Mouse (Mus musculus): ENCODE measurements at regions not wholly inside any gene's neighbourhood (a gene's known extent, or its start where the extent isn't known, plus 50 kb on each side); places are given as distances from the start of the nearest gene placed in this dataset.

GRCm38 (mm10) chr8:114072330-114072729, 61.0 kb upstream of the Nudt7 start:
- TF ChIP-seq CTCF (conservative IDR thresholded peaks at IDR 0.05 in 1 of 2, IDR thresholded peaks at IDR 0.05 in 1 of 2; ENCODE audit: low read depth in 2 of 2, low read length in 2 of 2) (no peak), CHD2 (IDR thresholded peaks at IDR 0.05; ENCODE audit: low read length) (no peak)
